Mouse (Mus musculus) kidney, postnatal 4 days (tissue): ENCODE results near the gene Hnrnpa1.
"Not testable (repeated sequence)": the region's sequence is repeated elsewhere in the genome, so short reads cannot be mapped to it uniquely, and the experiment has no call there.

ENCODE experiments used
- DNase-seq, 2 experiments: peaks; one replicate each; pipeline ENCODE4 v3.0.0; 2021; ENCODE audit warnings: mixed read lengths in 2 of 2

The Hnrnpa1 gene

GRCm38 (mm10) chr15:103275943-103276342 lies 35.7 kb downstream of the Hnrnpa1 start:
- DNase-seq, result not testable (repeated sequence)

DNA sequence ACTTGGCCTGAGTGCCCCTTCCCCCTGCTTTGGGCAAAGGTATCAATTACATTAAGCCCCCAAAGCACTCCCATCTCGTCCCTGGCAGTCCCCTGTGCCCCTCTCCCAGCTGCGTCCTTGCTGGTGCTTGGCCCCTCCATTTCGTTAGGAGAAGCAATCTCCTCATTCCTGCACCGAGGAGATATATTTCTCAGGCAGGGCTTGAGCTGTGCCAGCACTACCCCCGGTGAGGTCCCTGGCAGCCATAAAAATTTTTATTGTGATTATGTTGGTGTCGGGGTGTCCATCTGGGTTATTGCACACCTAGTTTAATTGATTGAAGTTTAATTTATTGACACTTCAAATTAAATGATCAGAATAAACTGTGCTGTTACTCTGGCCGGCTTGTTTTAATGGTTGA lies 37.7 kb downstream of the Hnrnpa1 start:
- DNase-seq, result no peak

DNA sequence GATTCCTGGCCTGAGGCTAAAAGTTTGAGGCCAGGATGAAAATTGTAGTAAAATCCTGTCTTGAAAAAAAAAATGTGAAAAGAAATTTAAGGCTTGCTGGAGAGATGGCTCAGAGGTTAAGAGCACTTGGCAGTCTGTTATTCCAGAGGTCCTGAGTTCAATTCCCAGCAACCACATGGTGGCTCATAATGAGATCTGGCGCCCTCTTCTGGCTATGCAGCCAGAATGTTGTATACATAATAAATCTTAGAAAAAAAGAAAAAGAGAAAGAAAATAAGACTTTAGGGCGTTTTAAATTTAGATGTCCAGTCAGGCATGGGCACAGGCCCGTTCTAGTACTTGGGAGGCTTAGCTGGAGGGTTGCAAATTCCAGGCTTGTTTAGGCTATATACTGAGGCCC lies 39.5 kb downstream of the Hnrnpa1 start:
- DNase-seq, result peak; percentile 68 to 73

DNA sequence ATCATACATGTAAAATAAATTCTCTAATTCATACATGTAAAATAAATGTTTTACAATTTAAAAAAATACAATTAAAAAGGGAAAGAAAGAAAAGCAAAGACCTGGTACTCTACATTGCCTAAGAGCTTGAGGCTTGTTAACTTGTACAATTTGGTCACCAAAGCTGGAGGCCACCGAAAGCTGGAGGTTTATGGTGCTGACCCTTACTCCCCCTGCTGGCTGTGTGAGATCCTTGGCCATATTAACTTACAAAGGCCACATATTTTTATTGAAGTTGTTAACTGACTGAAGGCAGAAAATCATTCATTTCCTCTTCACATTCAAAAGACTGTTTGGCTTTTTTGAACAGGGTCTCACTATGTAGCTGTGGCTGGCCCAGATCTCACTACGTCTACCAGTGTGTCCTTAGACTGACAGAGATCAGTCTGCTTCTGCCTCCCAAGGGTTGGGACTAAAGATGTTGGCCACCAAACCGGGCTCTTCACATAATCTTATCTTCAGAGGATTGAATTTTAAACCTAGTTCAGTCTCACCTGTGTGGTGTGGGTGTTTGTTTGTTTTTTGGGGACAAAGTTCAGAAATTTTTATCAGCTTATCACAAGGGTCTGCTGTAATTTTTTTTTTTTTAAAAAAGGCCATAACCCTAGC lies 40.7 kb downstream of the Hnrnpa1 start:
- DNase-seq, result peak; percentile 62 to 70

DNA sequence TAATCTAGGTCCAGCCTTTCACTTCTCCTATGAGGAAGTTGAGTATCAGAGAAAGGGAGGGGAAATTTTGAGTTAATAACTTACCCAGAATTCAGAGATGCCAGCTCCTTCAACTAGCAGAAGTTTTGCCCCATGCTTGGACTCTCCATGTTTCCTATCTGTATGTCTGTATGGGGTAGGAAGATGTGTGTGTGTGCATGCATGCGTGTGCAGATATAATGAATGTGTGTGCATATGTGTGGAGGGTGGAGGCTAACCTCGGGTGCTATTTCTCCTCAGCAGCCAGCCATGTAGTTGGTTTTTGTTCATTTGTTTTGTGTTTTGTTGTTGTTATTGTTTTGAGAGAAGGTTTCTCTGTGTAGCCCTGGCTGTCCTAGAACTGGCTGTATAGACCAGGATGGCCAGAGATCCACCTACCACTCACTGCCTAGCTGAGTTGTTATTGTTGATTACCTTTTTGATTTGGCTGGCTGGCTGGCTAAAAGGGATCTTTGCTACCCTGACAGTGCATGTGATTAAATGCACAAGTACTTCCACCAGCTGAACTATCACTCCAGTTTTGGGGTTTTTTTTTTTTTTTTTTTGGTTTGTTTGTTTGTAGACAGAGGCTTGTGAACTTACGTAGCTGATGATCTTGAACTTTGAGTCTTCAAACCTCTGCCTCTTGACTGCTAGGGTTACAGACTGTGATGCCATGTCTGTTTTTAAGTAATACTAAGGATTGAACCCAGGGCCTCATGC lies 41.4 kb downstream of the Hnrnpa1 start:
- no peak for DNase-seq

GRCm38 (mm10) chr15:103284066-103284465 lies 43.8 kb downstream of the Hnrnpa1 start:
- peak; percentile 77 to 79 for DNase-seq

- DNase-seq, result no peak
Measured at GRCm38 (mm10) chr15:103284647-103285046, 44.4 kb downstream of the Hnrnpa1 start.

- DNase-seq, result no peak
Measured at GRCm38 (mm10) chr15:103285778-103286417, 45.7 kb downstream of the Hnrnpa1 start.

GRCm38 (mm10) chr15:103289600-103289999 lies 49.4 kb downstream of the Hnrnpa1 start:
- DNase-seq, result no peak

GRCm38 (mm10) chr15:103290417-103290816 lies 50.2 kb downstream of the Hnrnpa1 start:
- DNase-seq, result no peak

DNA sequence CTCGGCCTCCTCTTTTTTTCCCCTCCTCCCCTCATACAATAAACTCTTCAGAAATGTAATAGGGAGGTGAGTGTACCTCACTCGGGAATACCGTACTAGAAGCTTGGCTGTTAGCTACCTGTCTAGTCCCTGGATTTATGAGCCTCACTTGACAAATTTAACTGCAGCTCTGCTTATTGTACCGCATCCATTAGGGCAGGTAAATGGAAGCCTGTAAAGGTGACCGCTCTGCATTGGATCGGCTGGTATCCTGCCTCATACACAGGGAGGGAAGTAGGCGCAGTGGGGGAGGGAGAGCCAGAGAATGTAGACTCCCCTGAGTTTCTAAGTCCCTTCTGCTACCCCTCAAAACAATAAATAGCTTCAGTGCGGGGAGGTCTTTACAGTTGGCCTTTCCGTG lies 50.6 kb downstream of the Hnrnpa1 start:
- DNase-seq, result no peak

DNA sequence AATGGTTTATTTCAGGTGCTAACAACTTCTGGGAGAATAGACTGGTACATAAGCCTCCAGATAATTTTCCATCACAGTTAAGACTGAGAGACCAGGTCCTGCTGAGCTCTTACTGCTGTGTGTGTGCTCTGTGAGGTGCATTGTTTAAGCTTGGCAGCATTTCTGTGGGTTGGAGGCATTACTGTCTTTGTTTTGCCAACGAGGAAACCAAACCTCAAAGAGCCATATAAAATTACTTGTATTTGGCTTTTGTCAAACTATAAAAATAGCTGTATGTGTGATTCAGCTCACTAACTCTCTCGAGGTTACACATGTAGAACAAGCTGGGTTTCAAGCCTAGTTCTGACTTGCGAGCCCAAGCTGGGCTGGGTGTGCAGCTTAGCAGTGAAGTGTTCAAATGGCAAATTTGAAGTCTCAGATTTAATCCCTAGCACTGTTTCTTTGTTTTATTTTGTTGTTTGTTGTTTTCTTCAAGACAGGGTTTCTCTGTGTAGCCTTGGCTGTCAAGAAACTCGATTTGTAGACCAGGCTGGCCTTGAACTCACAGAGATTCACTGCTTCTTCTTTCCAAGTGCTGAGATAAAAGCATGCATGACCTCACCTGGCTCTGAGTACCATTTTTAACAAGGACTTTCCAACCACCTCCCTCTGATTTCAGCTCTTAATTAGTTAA lies 52.6 kb downstream of the Hnrnpa1 start:
- no peak for DNase-seq

DNA sequence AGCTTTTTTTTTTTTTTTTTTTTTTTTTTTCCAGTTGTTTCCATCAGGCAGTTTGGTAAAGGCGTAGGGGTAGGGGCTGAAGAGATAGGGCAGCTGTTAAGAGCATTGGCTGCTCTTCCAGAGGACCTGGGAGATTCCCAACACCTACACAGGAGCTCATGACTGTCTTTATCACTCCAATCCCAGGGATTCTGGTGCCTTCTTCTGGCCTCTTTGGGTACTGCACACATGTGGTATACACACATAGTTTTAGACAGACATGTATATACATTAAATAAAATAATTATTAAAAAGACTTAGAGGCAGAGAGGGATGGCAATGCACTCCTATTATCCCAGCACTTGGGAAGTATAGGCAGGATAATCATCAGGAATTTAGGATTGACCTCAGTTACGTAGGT lies 53.1 kb downstream of the Hnrnpa1 start:
- DNase-seq, result no peak

DNA sequence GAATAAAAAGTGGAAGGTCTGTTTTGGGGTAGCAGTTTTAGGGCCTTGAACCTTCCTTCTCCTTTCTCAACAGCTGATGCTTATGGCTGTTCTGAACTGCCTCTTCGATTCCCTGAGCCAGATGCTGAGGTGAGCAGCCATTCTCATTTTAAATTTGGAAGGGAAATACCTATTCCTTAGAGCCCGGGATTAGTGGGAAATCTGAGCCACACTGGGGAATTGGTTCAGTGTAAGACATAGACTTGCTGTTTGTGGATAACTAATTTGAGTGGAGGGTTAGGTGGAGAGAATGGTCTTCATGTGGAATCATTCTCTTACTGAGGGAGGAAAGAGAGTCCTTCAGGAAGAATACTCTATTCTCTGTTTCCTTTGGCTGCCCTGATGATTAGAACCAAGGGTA lies 54.4 kb downstream of the Hnrnpa1 start:
- DNase-seq, result no peak

- DNase-seq, result no peak
Measured at GRCm38 (mm10) chr15:103295851-103296250, 55.6 kb downstream of the Hnrnpa1 start.
